Mouse (Mus musculus) liver, embryonic 16.5 days (tissue): ENCODE results near the gene Draxin. TPM values are rescaled to one million over a fixed set of nuclear protein-coding genes. Genes with fewer than 3 reads are reported as not detected.
"Not testable (repeated sequence)": the region's sequence is repeated elsewhere in the genome, so short reads cannot be mapped to it uniquely, and the experiment has no call there.

Source experiments
- ATAC-seq: fragments of 200-750 bp; cut with Nextera tagmentation; 2 replicates; pipeline ENCODE4 v1.8.0; 2017; ENCODE audit warnings: low read depth, mild to moderate bottlenecking, moderate number of reproducible peaks, moderate library complexity
- H3K27ac ChIP-seq: fragments of 300-500 bp; sonication (generic); 2 replicates; pipeline ENCODE4 v1.5.1; 2014; ENCODE audit warnings: mild to moderate bottlenecking, low read length
- H3K27me3 ChIP-seq: fragments of 300-500 bp; sonication (generic); 2 replicates; pipeline ENCODE4 v1.6.1; 2014; ENCODE audit warnings: low read depth, low read length, mixed read lengths; ENCODE audit not compliant: control insufficient read depth, insufficient read depth
- H3K36me3 ChIP-seq: fragments of 300-500 bp; sonication (generic); 2 replicates; pipeline ENCODE4 v1.6.1; 2014; ENCODE audit warnings: mild to moderate bottlenecking; ENCODE audit not compliant: control insufficient read depth, insufficient read depth
- H3K4me1 ChIP-seq: fragments of 300-500 bp; sonication (generic); 2 replicates; pipeline ENCODE4 v1.6.1; 2014; ENCODE audit warnings: low read depth, low read length, mixed read lengths; ENCODE audit not compliant: control insufficient read depth
- H3K4me2 ChIP-seq: fragments of 300-500 bp; sonication (generic); 2 replicates; pipeline ENCODE4 v1.6.1; 2014; ENCODE audit warnings: low read depth, low read length, mixed read lengths
- H3K4me3 ChIP-seq: fragments of 300-500 bp; sonication (generic); 2 replicates; pipeline ENCODE4 v1.5.1; 2014; ENCODE audit warnings: low read depth, mild to moderate bottlenecking, low read length
- H3K9ac ChIP-seq: fragments of 300-500 bp; sonication (generic); 2 replicates; pipeline ENCODE4 v1.6.1; 2014; ENCODE audit warnings: low read depth, low read length
- H3K9me3 ChIP-seq: fragments of 300-500 bp; sonication (generic); replicated peaks from 2 replicates; pipeline ENCODE4 v1.6.1; 2016; ENCODE audit warnings: low read length; ENCODE audit not compliant: control insufficient read depth
- WGBS: fragments of 180-500 bp; shearing (Covaris S2); extraction: QIAGEN DNeasy Blood & Tissue Kit; methylation state at CpG from one replicate; pipeline ENCODE4 v1.1.7; 2014; ENCODE audit not compliant: insufficient replicate concordance; 5-methylcytosine and 5-hydroxymethylcytosine counted together
- microRNA-seq: library from miRNA; unstranded; fragments of <30 nt; microRNA quantifications from one replicate; pipeline ENCODE4, GENCODE M21; 2016
- polyA plus RNA-seq: library from polyadenylated mRNA; unstranded; fragments of >200 nt; fragmentation: Nextera tagmentation; extraction: Ambion mirVana; gene quantifications from 2 replicates; pipeline ENCODE4 v1.2.1, GENCODE M21; 2015

Draxin gene
- polyA plus RNA-seq, 1 experiment from 2014 or later, result 0.04 TPM

DNA sequence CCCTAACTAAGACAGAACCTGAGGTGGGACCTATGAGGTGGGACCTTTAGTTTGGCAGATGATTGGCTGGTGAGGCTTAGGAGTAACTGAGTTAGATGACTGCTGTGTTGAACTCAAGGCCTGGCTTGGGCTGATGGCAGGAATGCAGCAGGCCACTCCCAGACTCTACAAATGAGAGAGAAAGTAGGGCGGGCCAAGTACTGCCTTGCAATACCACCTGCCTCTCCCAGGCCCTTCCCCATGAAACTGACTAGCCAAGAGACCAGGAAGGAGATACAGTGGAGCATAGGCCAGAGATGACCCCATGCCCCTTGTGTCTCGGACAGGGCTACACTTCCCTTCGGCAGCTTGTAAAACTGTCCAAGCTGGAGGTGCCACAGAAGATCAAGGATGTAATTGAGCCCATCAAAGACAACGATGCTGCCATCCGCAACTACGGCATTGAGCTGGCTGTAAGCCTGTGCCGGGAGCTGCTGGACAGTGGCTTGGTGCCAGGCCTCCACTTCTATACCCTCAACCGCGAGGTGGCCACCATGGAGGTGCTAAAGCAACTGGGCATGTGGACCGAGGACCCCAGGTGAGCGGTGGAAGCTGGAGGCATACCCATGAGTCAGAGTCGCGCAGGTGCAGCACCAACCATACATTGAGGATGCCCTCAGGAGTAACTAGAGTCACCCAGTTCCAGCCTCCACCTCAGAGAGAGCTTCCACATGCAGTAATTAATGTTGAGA, 79.3 kb downstream of the Draxin start:
- no peak overlapping the region for H3K27ac ChIP-seq
- no peak for ATAC-seq
- no peak overlapping the region for H3K9ac ChIP-seq
- WGBS, result 84% methylated on average over 13 of the region's 13 CpGs
- H3K27me3 ChIP-seq, result no peaks in the 10 kb centered on the region
- H3K36me3 ChIP-seq, result peaks cover 40% of the 10 kb centered on the region
- H3K4me3 ChIP-seq, result no peak overlapping the region
- H3K9me3 ChIP-seq, result no peaks in the 10 kb centered on the region
- H3K4me1 ChIP-seq, result peaks cover 27% of the 10 kb centered on the region
- no peak overlapping the region for H3K4me2 ChIP-seq

GRCm38 (mm10) chr4:148050396-148050914, 80.0 kb downstream of the Draxin start:
- not testable (repeated sequence) for H3K27ac ChIP-seq, H3K27me3 ChIP-seq, H3K9me3 ChIP-seq, H3K9ac ChIP-seq, ATAC-seq, H3K4me2 ChIP-seq, H3K4me3 ChIP-seq
- H3K36me3 ChIP-seq, result peaks cover 38% of the 10 kb centered on the region
- WGBS, result 86% methylated on average over 3 of the region's 3 CpGs
- H3K4me1 ChIP-seq, result peaks cover 35% of the 10 kb centered on the region

Small RNA genes lying within 50 kb of the gene (microRNA-seq; reads per million reads assigned to microRNA genes)
- gene Mir7022, result not detected

Other genes with a start within 250 kb of the Draxin start
- 15.9 and 16.2 TPM in 2 replicates for gene Mfn2, start 226.0 kb downstream of the Draxin start, polyA plus RNA-seq
- 28.8 and 30.7 TPM in 2 replicates for gene Plod1, start 193.9 kb downstream of the Draxin start, polyA plus RNA-seq
- 4.0 and 5.8 TPM in 2 replicates for gene 2510039O18Rik, start 189.8 kb downstream of the Draxin start, polyA plus RNA-seq
- not detected in 2 replicates for gene Nppb, start 144.9 kb downstream of the Draxin start, polyA plus RNA-seq
- not detected in 2 replicates for gene Nppa, start 130.0 kb downstream of the Draxin start, polyA plus RNA-seq
- 1.4 and 1.8 TPM in 2 replicates for gene Clcn6, start 91.9 kb downstream of the Draxin start, polyA plus RNA-seq
- 10.9 and 11.9 TPM in 2 replicates for gene Mthfr, start 91.6 kb downstream of the Draxin start, polyA plus RNA-seq
- gene Agtrap, start 42.7 kb downstream of the Draxin start, polyA plus RNA-seq, result 9.2 and 9.4 TPM in 2 replicates
- gene Mad2l2, start 314 bp downstream of the Draxin start, polyA plus RNA-seq, result 12.4 and 13.9 TPM in 2 replicates
- 10.6 and 11.4 TPM in 2 replicates for gene Fbxo6, start 21.4 kb upstream of the Draxin start, polyA plus RNA-seq
- 0.63 and 0.71 TPM in 2 replicates for gene Fbxo44, start 29.8 kb upstream of the Draxin start, polyA plus RNA-seq
- gene Fbxo2, start 29.9 kb upstream of the Draxin start, polyA plus RNA-seq, result not detected in 2 replicates
- gene Disp3, start 157.3 kb upstream of the Draxin start, polyA plus RNA-seq, result 0.17 TPM in 1 of 2 replicates, not detected in the other